Comparison of ENCODE assay signal across 11 mouse cellular contexts in genomic region chr10:41939090-41939489, GRCm38 (mm10).
"Had no signal": no experiment of that assay in that cellular context is flagged by ENCODE, and none has a peak within 500 bp of the region (broad histone marks: within the 10 kb centered on the region; RNA-seq: fewer than 3 reads in every experiment).

No protein-coding gene starts in this region.

- DNase-seq: kidney, adult 18-20 months; kidney, postnatal 14 days; layer of hippocampus, adult 9-11 months; layer of hippocampus, postnatal 36 days; lung, adult 18-20 months; lung, postnatal 4 days; midbrain, embryonic 14.5 days; right cerebral cortex, postnatal 4 days; spleen, adult 18-20 months; thymus, adult 2 months; thymus, postnatal 25 days had no signal
